Mouse (Mus musculus): ENCODE results near the gene Gli2.

- no peak for TF ChIP-seq CTCF (IDR thresholded peaks at IDR 0.05; ENCODE audit: low read depth, low read length)
- no peak for TF ChIP-seq POLR2AphosphoS5 (IDR thresholded peaks at IDR 0.05; ENCODE audit: insufficient replicate concordance, low read depth, low read length)
- TF ChIP-seq GATA1 (IDR thresholded peaks at IDR 0.05; ENCODE audit: borderline replicate concordance, low read length), result no peak
These were observed 97.6 kb downstream of the Gli2 start for GRCm38 (mm10) chr1:118955791-118956190.
